ENCODE assay signal across 29 mouse cellular contexts in genomic region chr11:69865561-69865960, GRCm38 (mm10). TPM values are rescaled to one million over a fixed set of nuclear protein-coding genes. Genes with fewer than 3 reads are reported as not detected.
"Had no signal": no experiment of that assay in that cellular context is flagged by ENCODE, and none has a peak within 500 bp of the region (broad histone marks: within the 10 kb centered on the region; RNA-seq: fewer than 3 reads in every experiment).

No protein-coding gene starts in this region.

- H3K27ac ChIP-seq: heart, embryonic 13.5 days; heart, embryonic 15.5 days; hindbrain, embryonic 10.5 days; hindbrain, embryonic 12.5 days; hindbrain, embryonic 14.5 days; intestine, embryonic 15.5 days; layer of hippocampus, adult 2 months; left cerebral cortex, adult 2 months; limb, embryonic 10.5 days; limb, embryonic 12.5 days had no signal

- H3K9ac ChIP-seq: heart, embryonic 13.5 days; heart, embryonic 15.5 days; hindbrain, embryonic 12.5 days; hindbrain, embryonic 14.5 days; intestine, embryonic 15.5 days; limb, embryonic 12.5 days had no signal

- ATAC-seq: hindbrain, embryonic 16.5 days; inflammation-experienced regulatory T-cells, adult 6 months; intestine, embryonic 15.5 days; intestine, postnatal 0 days had no signal

- H3K4me1 ChIP-seq: hindbrain, embryonic 12.5 days; intestine, embryonic 15.5 days had no signal

- H3K9me3 ChIP-seq: heart, embryonic 13.5 days; heart, embryonic 15.5 days; hindbrain, embryonic 10.5 days; hindbrain, embryonic 12.5 days; intestine, embryonic 15.5 days; limb, embryonic 10.5 days; limb, embryonic 12.5 days had no signal

- H3K4me3 ChIP-seq: heart, embryonic 13.5 days; heart, embryonic 15.5 days; hindbrain, embryonic 10.5 days; hindbrain, embryonic 12.5 days; intestine, embryonic 15.5 days; layer of hippocampus, adult 2 months; left cerebral cortex, adult 2 months; limb, embryonic 10.5 days; limb, embryonic 12.5 days had no signal

- H3K27me3 ChIP-seq: heart, embryonic 13.5 days; heart, embryonic 15.5 days; intestine, embryonic 15.5 days had no signal

- H3K36me3 ChIP-seq: heart, embryonic 13.5 days; heart, embryonic 15.5 days; hindbrain, embryonic 10.5 days; hindbrain, embryonic 12.5 days; intestine, embryonic 15.5 days; limb, embryonic 10.5 days; limb, embryonic 12.5 days had no signal

- DNase-seq: gastrocnemius, postnatal 14 days; gastrocnemius, postnatal 36 days; heart, postnatal 4 days; kidney, adult 18-20 months; kidney, adult 8-10 months; kidney, postnatal 10 days; kidney, postnatal 25 days; kidney, postnatal 4 days; lung, adult 18-20 months had no signal

- H3K4me2 ChIP-seq: heart, embryonic 11.5 days; heart, embryonic 13.5 days; heart, embryonic 15.5 days; hindbrain, embryonic 12.5 days; hindbrain, embryonic 14.5 days; intestine, embryonic 15.5 days; limb, embryonic 12.5 days had no signal

RNA-seq across cellular contexts. Expression of gene Tnk1, which starts 7.0 kb away (rescaled TPM):
- polyA plus RNA-seq: heart, postnatal 0 days; hindbrain, embryonic 14.5 days had no signal

RNA-seq across cellular contexts. Expression of gene Tmem95, which starts 12.3 kb away (rescaled TPM):
- polyA plus RNA-seq: frontal cortex, adult 2 months; heart, embryonic 11.5 days; heart, embryonic 13.5 days; heart, embryonic 15.5 days; heart, postnatal 0 days; hindbrain, embryonic 10.5 days; hindbrain, embryonic 12.5 days; hindbrain, embryonic 14.5 days; hindbrain, embryonic 16.5 days; inflammation-experienced regulatory T-cells, adult 6 months; intestine, embryonic 15.5 days; intestine, postnatal 0 days; kidney, embryonic 14.5 days; kidney, embryonic 16.5 days; limb, embryonic 10.5 days; limb, embryonic 12.5 days; limb, embryonic 14.5 days; liver, adult 2 months had no signal
